Mouse (Mus musculus): ENCODE measurements around the gene Ndufs3. TPM values are rescaled to one million over a fixed set of nuclear protein-coding genes. Genes with fewer than 3 reads are reported as not detected.

Gene Ndufs3
- polyA plus RNA-seq, 1 experiment from 2014 or later, result 240 TPM

DNA sequence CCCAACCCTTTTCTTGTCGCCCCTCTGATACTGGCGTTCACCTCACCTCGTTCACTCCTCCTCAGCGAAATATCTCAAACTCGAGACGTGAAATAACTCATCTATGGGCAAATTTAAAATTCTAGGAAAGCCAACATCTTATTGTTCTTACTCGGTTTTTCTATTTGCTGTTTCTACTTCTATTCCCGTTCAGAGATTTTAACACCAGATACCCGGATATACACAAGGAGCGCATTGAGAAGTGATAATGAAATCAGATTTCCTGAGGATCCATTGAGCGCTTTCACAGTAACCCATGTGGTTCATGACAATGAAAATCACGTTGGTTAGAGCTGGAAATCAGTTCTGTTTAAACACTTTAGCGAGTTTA is 57.0 kb downstream of the Ndufs3 start:
- ATAC-seq, result no peak

DNA sequence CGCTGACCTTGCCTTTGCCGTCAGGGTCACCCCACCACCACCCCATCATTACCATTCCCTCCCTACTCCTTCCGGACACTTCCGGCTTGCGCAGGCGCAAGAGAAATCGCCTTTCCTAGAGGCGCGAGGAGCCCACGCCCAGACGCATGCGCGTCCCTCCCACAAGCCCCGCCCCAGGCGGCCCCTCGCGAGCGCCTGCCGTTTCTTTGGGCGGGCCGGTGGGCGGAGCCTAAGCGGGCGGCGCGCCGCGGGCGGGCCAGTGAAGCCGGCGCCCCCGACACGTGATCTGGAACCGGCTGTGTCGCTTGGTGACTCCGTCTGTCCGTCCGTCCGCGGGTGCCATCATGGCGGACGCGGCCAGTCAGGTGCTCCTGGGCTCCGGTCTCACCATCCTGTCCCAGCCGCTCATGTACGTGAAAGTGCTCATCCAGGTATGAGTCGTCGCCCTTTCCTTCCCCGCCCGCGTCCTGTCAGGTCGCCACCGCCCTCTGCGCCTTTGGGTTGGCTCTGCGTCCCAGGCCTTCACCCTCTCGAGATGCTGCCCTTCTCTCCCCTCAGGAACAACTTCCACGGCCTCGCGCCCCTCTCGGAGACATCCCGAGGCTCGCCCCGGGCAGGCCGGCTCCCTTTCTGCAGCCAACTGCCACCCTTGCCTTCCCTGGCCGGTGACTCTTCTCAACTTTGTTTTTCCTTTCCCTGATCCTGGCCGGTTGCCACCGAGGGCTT is 57.5 kb downstream of the Ndufs3 start, which contains the start of gene Mtch2:
Mtch2 (plus strand) TSS at position 201 of the 726 bp plus-strand sequence.
- no peaks in the 10 kb centered on the region for H3K27me3 ChIP-seq (replicated peaks; ENCODE audit: control insufficient read depth, insufficient read depth, low read length)
- H3K4me1 ChIP-seq (ENCODE audit: control insufficient read depth, insufficient read depth, low read length), result peaks cover 17% of the 10 kb centered on the region
- 0% methylated on average over 57 of the region's 67 CpGs for WGBS
- peak within 1 kb of the TSS; percentile 69 for H3K4me3 ChIP-seq (ENCODE audit: low read depth, low read length)
- peak within 1 kb of the TSS; percentile 53 for H3K4me2 ChIP-seq (ENCODE audit: low read length)
- peak within 1 kb of the TSS; percentile 87 for H3K9ac ChIP-seq (ENCODE audit: low read length)
- H3K36me3 ChIP-seq (ENCODE audit: control insufficient read depth, insufficient read depth, low read length), result peaks cover 28% of the 10 kb centered on the region
- peak; percentile 96 for ATAC-seq
- DNase-seq (ENCODE audit: low spot score), result peak; percentile 98
- peak within 1 kb of the TSS; percentile 83 for H3K27ac ChIP-seq (ENCODE audit: low read depth, low read length)
- H3K9me3 ChIP-seq (replicated peaks; ENCODE audit: control insufficient read depth, low read length), result no peaks in the 10 kb centered on the region

More for the DNA sequence above, 57.0 kb downstream of the Ndufs3 start:
- no peaks in the 10 kb centered on the region for H3K27me3 ChIP-seq (replicated peaks; ENCODE audit: control insufficient read depth, insufficient read depth, low read length)
- peak overlapping the region; percentile 83 for H3K27ac ChIP-seq (ENCODE audit: low read depth, low read length)
- peak overlapping the region; percentile 87 for H3K9ac ChIP-seq (ENCODE audit: low read length)
- peaks cover 17% of the 10 kb centered on the region for H3K4me1 ChIP-seq (ENCODE audit: control insufficient read depth, insufficient read depth, low read length)
- peak overlapping the region; percentile 69 for H3K4me3 ChIP-seq (ENCODE audit: low read depth, low read length)
- no peaks in the 10 kb centered on the region for H3K9me3 ChIP-seq (replicated peaks; ENCODE audit: control insufficient read depth, low read length)
- H3K36me3 ChIP-seq (ENCODE audit: control insufficient read depth, insufficient read depth, low read length), result peaks cover 33% of the 10 kb centered on the region
- DNase-seq (ENCODE audit: low spot score), result peak; percentile 57
- under 1% methylated on average over 13 of the region's 13 CpGs for WGBS
- H3K4me2 ChIP-seq (ENCODE audit: low read length), result peak overlapping the region; percentile 53

- 3% methylated on average over 8 of the region's 8 CpGs for WGBS
- no peak; the same call in 1 of the 2 replicates for ATAC-seq
Observed at GRCm38 (mm10) chr2:90846597-90846954, 58.1 kb downstream of the Ndufs3 start.

GRCm38 (mm10) chr2:90846171-90846570 is 58.5 kb downstream of the Ndufs3 start:
- peaks cover 17% of the 10 kb centered on the region for H3K4me1 ChIP-seq (ENCODE audit: control insufficient read depth, insufficient read depth, low read length)
- WGBS, result 44% methylated on average over 6 of the region's 6 CpGs
- H3K4me3 ChIP-seq (ENCODE audit: low read depth, low read length), result peak overlapping the region; percentile 69
- no peaks in the 10 kb centered on the region for H3K27me3 ChIP-seq (replicated peaks; ENCODE audit: control insufficient read depth, insufficient read depth, low read length)
- H3K27ac ChIP-seq (ENCODE audit: low read depth, low read length), result peak overlapping the region; percentile 66; the same call in 1 of the 2 replicates
- DNase-seq (ENCODE audit: low spot score) (peak; percentile 10), ATAC-seq (no peak)
- H3K36me3 ChIP-seq (ENCODE audit: control insufficient read depth, insufficient read depth, low read length), result peaks cover 19% of the 10 kb centered on the region
- no peaks in the 10 kb centered on the region for H3K9me3 ChIP-seq (replicated peaks; ENCODE audit: control insufficient read depth, low read length)
- peak overlapping the region; percentile 67 for H3K9ac ChIP-seq (ENCODE audit: low read length)
- peak overlapping the region; percentile 53 for H3K4me2 ChIP-seq (ENCODE audit: low read length)

More at GRCm38 (mm10) chr2:90846597-90846954, 58.1 kb downstream of the Ndufs3 start:
- Histone ChIP-seq H3K9ac (ENCODE audit: low read length) (peak overlapping the region; percentile 67), H3K36me3 (ENCODE audit: control insufficient read depth, insufficient read depth, low read length) (peaks cover 23% of the 10 kb centered on the region), H3K4me1 (ENCODE audit: control insufficient read depth, insufficient read depth, low read length) (peaks cover 17% of the 10 kb centered on the region), H3K4me3 (ENCODE audit: low read depth, low read length) (peak overlapping the region; percentile 69), H3K27ac (ENCODE audit: low read depth, low read length) (peak overlapping the region; percentile 66; the same call in 1 of the 2 replicates), H3K9me3 (replicated peaks; ENCODE audit: control insufficient read depth, low read length) (no peaks in the 10 kb centered on the region), H3K27me3 (replicated peaks; ENCODE audit: control insufficient read depth, insufficient read depth, low read length) (no peaks in the 10 kb centered on the region), H3K4me2 (ENCODE audit: low read length) (peak overlapping the region; percentile 53)
- DNase-seq (ENCODE audit: low spot score), result no peak

- no peak overlapping the region for H3K27ac ChIP-seq (ENCODE audit: low read depth, low read length)
- H3K36me3 ChIP-seq (ENCODE audit: control insufficient read depth, insufficient read depth, low read length), result peaks cover 10% of the 10 kb centered on the region
- no peak for ATAC-seq
- 81% methylated on average over 5 of the region's 5 CpGs for WGBS
- no peaks in the 10 kb centered on the region for H3K27me3 ChIP-seq (replicated peaks; ENCODE audit: control insufficient read depth, insufficient read depth, low read length)
- no peak overlapping the region for H3K4me2 ChIP-seq (ENCODE audit: low read length)
- DNase-seq (ENCODE audit: low spot score), result no peak
- no peak overlapping the region for H3K4me3 ChIP-seq (ENCODE audit: low read depth, low read length)
- peaks cover 17% of the 10 kb centered on the region for H3K4me1 ChIP-seq (ENCODE audit: control insufficient read depth, insufficient read depth, low read length)
- H3K9me3 ChIP-seq (replicated peaks; ENCODE audit: control insufficient read depth, low read length), result no peaks in the 10 kb centered on the region
- H3K9ac ChIP-seq (ENCODE audit: low read length), result no peak overlapping the region
Observed at GRCm38 (mm10) chr2:90845234-90845633, 59.4 kb downstream of the Ndufs3 start.

Other genes starting within 250 kb of the Ndufs3 start
- 31.0 and 31.9 TPM in 2 replicates for gene Nup160, start 227.6 kb downstream of the Ndufs3 start, polyA plus RNA-seq (2014; fragmentation: Nextera tagmentation; extraction: Ambion mirVana)
- 48.9 and 70.3 TPM in 2 replicates for gene Fnbp4, start 159.5 kb downstream of the Ndufs3 start, polyA plus RNA-seq (2014; fragmentation: Nextera tagmentation; extraction: Ambion mirVana)
- 0.89 and 1.2 TPM in 2 replicates for gene Agbl2, start 122.1 kb downstream of the Ndufs3 start, polyA plus RNA-seq (2014; fragmentation: Nextera tagmentation; extraction: Ambion mirVana)
- 318 and 353 TPM in 2 replicates for gene Mtch2, start 57.7 kb downstream of the Ndufs3 start, polyA plus RNA-seq (2014; fragmentation: Nextera tagmentation; extraction: Ambion mirVana)
- 18.4 and 18.8 TPM in 2 replicates for gene C1qtnf4, start 19.0 kb downstream of the Ndufs3 start, polyA plus RNA-seq (2014; fragmentation: Nextera tagmentation; extraction: Ambion mirVana)
- gene Kbtbd4, start 87 bp downstream of the Ndufs3 start, polyA plus RNA-seq (2014; fragmentation: Nextera tagmentation; extraction: Ambion mirVana), result 51.1 and 55.9 TPM in 2 replicates
- 76.4 and 91.0 TPM in 2 replicates for gene Celf1, start 35.6 kb upstream of the Ndufs3 start, polyA plus RNA-seq (2014; fragmentation: Nextera tagmentation; extraction: Ambion mirVana)
- gene Rapsn, start 130.8 kb upstream of the Ndufs3 start, polyA plus RNA-seq (2014; fragmentation: Nextera tagmentation; extraction: Ambion mirVana), result 0.95 and 1.2 TPM in 2 replicates
- gene Psmc3, start 149.2 kb upstream of the Ndufs3 start, polyA plus RNA-seq (2014; fragmentation: Nextera tagmentation; extraction: Ambion mirVana), result 298 and 304 TPM in 2 replicates
- gene Slc39a13, start 165.6 kb upstream of the Ndufs3 start, polyA plus RNA-seq (2014; fragmentation: Nextera tagmentation; extraction: Ambion mirVana), result 16.1 and 18.0 TPM in 2 replicates
- 2.4 and 2.9 TPM in 2 replicates for gene Spi1, start 177.6 kb upstream of the Ndufs3 start, polyA plus RNA-seq (2014; fragmentation: Nextera tagmentation; extraction: Ambion mirVana)
- gene Mybpc3, start 213.3 kb upstream of the Ndufs3 start, polyA plus RNA-seq (2014; fragmentation: Nextera tagmentation; extraction: Ambion mirVana), result not detected in 2 replicates

Data from forebrain, embryonic 14.5 days (tissue).